Mouse (Mus musculus) kidney, adult 2 months (tissue): Measurements from ENCODE around the gene Parp8. TPM values are rescaled to one million over a fixed set of nuclear protein-coding genes. Genes with fewer than 3 reads are reported as not detected.
"Not testable (repeated sequence)": the region's sequence is repeated elsewhere in the genome, so short reads cannot be mapped to it uniquely, and the experiment has no call there.

ENCODE experiments used
- DNase-seq: peaks from one replicate; pipeline ENCODE4 v3.0.0; 2021
- H3K27ac ChIP-seq: fragments of 200-500 bp; 2 replicates; pipeline ENCODE4 v1.5.1; 2012; ENCODE audit warnings: low read depth, low read length, control low read depth, inconsistent platforms; ENCODE audit not compliant: insufficient read depth
- H3K27me3 ChIP-seq: fragments of 200-500 bp; replicated peaks from 2 replicates; pipeline ENCODE4 v1.6.1; 2012; ENCODE audit warnings: mild to moderate bottlenecking, moderate library complexity, low read length, inconsistent platforms; ENCODE audit not compliant: control insufficient read depth, insufficient read depth
- H3K36me3 ChIP-seq: fragments of 200-500 bp; 2 replicates; pipeline ENCODE4 v1.6.1; 2012; ENCODE audit warnings: mild to moderate bottlenecking, moderate library complexity, low read length, inconsistent platforms; ENCODE audit not compliant: control insufficient read depth, insufficient read depth
- H3K4me1 ChIP-seq: fragments of 200-500 bp; 2 replicates; pipeline ENCODE4 v1.6.1; 2011; ENCODE audit warnings: low read length; ENCODE audit not compliant: control insufficient read depth, insufficient read depth
- H3K4me3 ChIP-seq: fragments of 200-500 bp; 2 replicates; pipeline ENCODE4 v1.5.1; 2011; ENCODE audit warnings: mild to moderate bottlenecking, low read depth, low read length, control low read depth; ENCODE audit not compliant: insufficient read depth
- CTCF ChIP-seq: fragments of 200-500 bp; conservative IDR thresholded peaks from 2 replicates; pipeline ENCODE4 v1.5.1; 2011; ENCODE audit warnings: low read depth, mild to moderate bottlenecking, control low read depth, low read length, moderate library complexity, mixed read lengths; ENCODE audit not compliant: insufficient read depth, insufficient read length
- POLR2A ChIP-seq: fragments of 200-500 bp; IDR thresholded peaks from one replicate; pipeline ENCODE4 v1.6.1; 2011; ENCODE audit warnings: low read depth, low read length, control low read depth
- WGBS: fragments of 180-500 bp; shearing (Covaris S2); methylation state at CpG from one replicate; pipeline ENCODE4 v1.1.7; 2018; 5-methylcytosine and 5-hydroxymethylcytosine counted together
- polyA plus RNA-seq: library from polyadenylated mRNA; depleted of rRNA; stranded (reverse); fragments of >200 nt; gene quantifications from 2 replicates; pipeline ENCODE4 v1.2.3, GENCODE M21; 2012

Gene Parp8
- polyA plus RNA-seq, 1 experiment, result 10.1 TPM

DNA sequence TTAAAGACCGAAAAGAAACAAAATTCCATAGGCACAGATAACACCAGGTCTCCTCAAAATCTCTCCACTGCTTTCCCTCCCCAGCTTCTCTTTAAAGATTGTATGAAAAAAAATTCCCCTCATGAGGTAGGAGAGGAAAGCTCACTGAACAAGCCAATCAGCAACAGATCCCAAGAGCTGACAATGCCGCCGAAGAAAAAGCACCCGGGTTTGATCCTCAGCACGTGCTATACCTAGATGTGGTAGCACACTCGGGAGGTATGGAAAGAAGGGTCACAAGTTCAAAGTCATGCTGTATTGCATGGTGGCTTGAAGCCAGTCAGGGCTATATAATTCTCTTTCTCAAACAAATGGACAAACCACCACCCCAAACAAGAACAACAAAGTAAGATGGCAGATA is 76.3 kb downstream of the Parp8 start:
- 71% methylated on average over 6 of the region's 6 CpGs for whole genome bisulfite sequencing
- no peaks in the 10 kb centered on the region for H3K27me3 ChIP-seq
- no peaks in the 10 kb centered on the region for H3K36me3 ChIP-seq
- DNase-seq, result no peak
- no peak for TF ChIP-seq POLR2A
- no peak for TF ChIP-seq CTCF
- no peak overlapping the region for H3K4me3 ChIP-seq
- peaks cover 23% of the 10 kb centered on the region for H3K4me1 ChIP-seq
- H3K27ac ChIP-seq, result peak overlapping the region; percentile 73

DNA sequence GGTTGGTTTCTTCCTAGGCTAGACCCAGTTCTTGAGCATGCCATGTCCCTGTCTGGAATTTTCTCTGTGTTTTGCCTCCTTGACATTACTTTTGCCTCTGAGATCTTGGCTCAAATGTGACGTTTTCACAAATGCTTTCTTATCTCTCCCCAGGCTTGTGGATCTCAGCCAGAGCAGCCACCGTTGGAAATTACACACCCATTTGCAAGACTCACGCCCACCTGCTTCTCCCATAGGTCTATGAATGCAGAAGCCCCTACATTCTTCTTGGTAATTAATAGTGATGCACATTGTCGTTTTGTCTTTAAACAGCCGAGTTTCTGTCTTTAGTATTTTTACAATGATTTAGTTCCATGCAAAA is 77.1 kb downstream of the Parp8 start:
- no peaks in the 10 kb centered on the region for H3K27me3 ChIP-seq
- H3K4me1 ChIP-seq, result peaks cover 23% of the 10 kb centered on the region
- no peak for TF ChIP-seq POLR2A
- no peak for TF ChIP-seq CTCF
- H3K27ac ChIP-seq, result peak overlapping the region; percentile 98
- no peak for DNase-seq
- no peaks in the 10 kb centered on the region for H3K36me3 ChIP-seq
- H3K4me3 ChIP-seq, result no peak overlapping the region
- 30% methylated on average over 5 of the region's 5 CpGs for WGBS

GRCm38 (mm10) chr13:116947611-116948298 is 77.6 kb downstream of the Parp8 start:
- peak overlapping the region; percentile 98 for H3K27ac ChIP-seq
- TF ChIP-seq POLR2A, result no peak
- H3K4me1 ChIP-seq, result peaks cover 23% of the 10 kb centered on the region
- no peak overlapping the region for H3K4me3 ChIP-seq
- 26% methylated on average over 9 of the region's 9 CpGs for WGBS
- DNase-seq, result peak; percentile 95
- H3K36me3 ChIP-seq, result no peaks in the 10 kb centered on the region
- H3K27me3 ChIP-seq, result no peaks in the 10 kb centered on the region

DNA sequence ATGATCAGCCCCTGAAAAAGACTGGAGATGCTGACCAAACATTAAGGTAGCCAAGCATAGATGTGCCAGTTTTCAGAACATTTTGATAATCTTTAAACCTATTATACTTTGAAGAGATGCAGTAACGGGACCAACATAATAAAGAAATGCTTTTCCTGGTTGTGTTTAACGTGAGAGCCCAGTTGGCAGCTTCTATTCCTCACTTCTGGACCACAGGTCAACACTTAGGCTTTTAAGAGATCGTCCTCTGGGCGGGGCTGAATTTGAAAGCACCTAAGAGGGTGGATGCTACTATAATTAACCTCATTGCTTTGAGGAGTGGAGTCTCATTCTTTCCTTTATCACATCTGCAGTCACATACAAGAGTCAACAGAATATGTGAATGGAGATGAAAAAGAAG is 78.8 kb downstream of the Parp8 start:
- H3K4me3 ChIP-seq, result no peak overlapping the region
- peak; percentile 58 for DNase-seq
- H3K27ac ChIP-seq, result peak overlapping the region; percentile 65
- no peaks in the 10 kb centered on the region for H3K27me3 ChIP-seq
- peaks cover 31% of the 10 kb centered on the region for H3K4me1 ChIP-seq
- TF ChIP-seq POLR2A (no peak), CTCF (no peak)
- WGBS, result 46% methylated on average over 4 of the region's 4 CpGs
- H3K36me3 ChIP-seq, result no peaks in the 10 kb centered on the region

DNA sequence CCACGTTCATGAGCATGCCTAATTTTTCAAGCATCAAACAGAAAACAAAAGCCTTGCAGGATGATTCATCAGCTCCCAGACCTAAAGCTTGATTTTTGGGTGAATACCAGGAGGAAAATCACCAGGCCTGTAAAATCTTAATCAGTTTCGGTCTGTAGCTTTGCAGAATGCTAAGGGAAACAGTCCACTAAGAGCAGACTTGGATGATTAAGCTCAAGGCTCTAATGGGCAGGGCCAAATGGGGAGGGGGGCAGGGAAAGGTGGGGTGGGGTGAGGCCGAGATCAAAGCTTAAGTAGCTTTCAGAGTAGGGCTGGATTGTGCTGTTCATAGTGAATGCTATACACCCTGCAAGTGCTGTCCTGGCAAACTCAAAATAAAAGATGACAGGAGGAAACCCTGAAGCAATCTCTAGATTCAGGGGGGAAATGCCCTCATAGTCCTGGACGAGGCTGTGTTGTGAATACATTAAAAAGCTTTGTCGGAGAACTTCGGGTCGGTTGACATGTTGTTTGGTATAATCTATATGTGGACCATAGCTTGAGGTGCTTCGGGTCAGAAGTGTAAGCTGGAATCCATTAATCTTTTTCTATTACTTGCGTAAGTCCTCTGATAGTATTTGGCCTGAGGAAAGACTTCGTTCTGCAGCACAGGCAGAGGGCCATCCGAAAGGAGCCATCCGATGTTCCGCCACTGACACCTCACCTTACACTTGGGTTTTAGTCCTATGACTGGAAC is 83.9 kb downstream of the Parp8 start:
- H3K4me3 ChIP-seq, result no peak overlapping the region
- H3K27me3 ChIP-seq, result no peaks in the 10 kb centered on the region
- 36% methylated on average over 13 of the region's 13 CpGs for WGBS
- peak overlapping the region; percentile 100 for H3K27ac ChIP-seq
- no peaks in the 10 kb centered on the region for H3K36me3 ChIP-seq
- peak; percentile 29 for DNase-seq
- TF ChIP-seq POLR2A (no peak), CTCF (no peak)
- H3K4me1 ChIP-seq, result peaks cover 26% of the 10 kb centered on the region

- H3K27me3 ChIP-seq, result no peaks in the 10 kb centered on the region
- no peaks in the 10 kb centered on the region for H3K36me3 ChIP-seq
- peak overlapping the region; percentile 100 for H3K27ac ChIP-seq
- WGBS, result 53% methylated on average over 7 of the region's 7 CpGs
- H3K4me3 ChIP-seq, result no peak overlapping the region
- peaks cover 24% of the 10 kb centered on the region for H3K4me1 ChIP-seq
- peak; percentile 85 for DNase-seq
- TF ChIP-seq CTCF, result no peak
- TF ChIP-seq POLR2A, result no peak
Measured at GRCm38 (mm10) chr13:116940761-116941160, 84.6 kb downstream of the Parp8 start.

DNA sequence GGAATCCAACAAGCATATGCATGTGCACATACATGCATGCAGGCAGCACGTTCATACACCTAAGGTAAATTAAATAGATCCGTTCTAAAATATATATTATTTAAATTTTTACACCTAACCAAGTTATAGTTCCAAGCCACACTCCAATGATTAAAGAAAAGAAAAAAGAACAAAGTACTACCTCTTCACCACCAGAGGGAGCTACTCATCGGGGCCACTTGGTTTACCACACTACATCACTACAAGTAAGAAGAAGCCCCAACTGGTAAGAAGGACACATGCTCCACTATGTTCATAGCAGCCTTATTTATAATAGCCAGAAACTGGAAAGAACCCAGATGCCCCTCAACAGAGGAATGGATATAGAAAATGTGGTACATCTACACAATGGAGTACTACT is 88.3 kb downstream of the Parp8 start:
- not testable (repeated sequence) for H3K36me3 ChIP-seq, H3K27ac ChIP-seq, H3K4me3 ChIP-seq, DNase-seq, H3K27me3 ChIP-seq
- WGBS, result 95% methylated on average over 3 of the region's 3 CpGs
- peaks cover 15% of the 10 kb centered on the region for H3K4me1 ChIP-seq
